Mouse (Mus musculus) testis, adult 2 months (tissue): ENCODE data around the gene Zfp664. TPM values are rescaled to one million over a fixed set of nuclear protein-coding genes. Genes with fewer than 3 reads are reported as not detected.

Source experiments
- H3K27ac ChIP-seq: fragments of 200-500 bp; 2 replicates; pipeline ENCODE4 v1.5.1; 2012; ENCODE audit warnings: low read depth, low read length; ENCODE audit not compliant: control insufficient read depth, insufficient read depth
- H3K27me3 ChIP-seq: fragments of 200-500 bp; 2 replicates; pipeline ENCODE4 v1.6.1; 2012; ENCODE audit warnings: mild to moderate bottlenecking, low read length, moderate library complexity; ENCODE audit not compliant: control insufficient read depth, insufficient read depth
- H3K36me3 ChIP-seq: fragments of 200-500 bp; 2 replicates; pipeline ENCODE4 v1.6.1; 2012; ENCODE audit warnings: mild to moderate bottlenecking, low read length; ENCODE audit not compliant: control insufficient read depth, insufficient read depth
- H3K4me1 ChIP-seq: fragments of 200-500 bp; 2 replicates; pipeline ENCODE4 v1.6.1; 2012; ENCODE audit warnings: low read length; ENCODE audit not compliant: control insufficient read depth, insufficient read depth
- H3K4me3 ChIP-seq: fragments of 200-500 bp; 2 replicates; pipeline ENCODE4 v1.5.1; 2012; ENCODE audit warnings: low read depth, mild to moderate bottlenecking, low read length, moderate library complexity, mixed read lengths; ENCODE audit not compliant: control insufficient read depth
- CTCF ChIP-seq: fragments of 200-500 bp; IDR thresholded peaks from 2 replicates; pipeline ENCODE4 v1.5.1; 2012; ENCODE audit warnings: low read depth, mild to moderate bottlenecking, inconsistent platforms, low read length, moderate library complexity; ENCODE audit not compliant: control insufficient read depth, insufficient read depth, insufficient replicate concordance
- POLR2A ChIP-seq: fragments of 200-500 bp; IDR thresholded peaks from 2 replicates; pipeline ENCODE4 v1.6.1; 2012; ENCODE audit warnings: low read depth, mild to moderate bottlenecking, inconsistent platforms, low read length, moderate library complexity; ENCODE audit not compliant: control insufficient read depth
- polyA plus RNA-seq: library from polyadenylated mRNA; depleted of rRNA; stranded (reverse); fragments of >200 nt; gene quantifications from 2 replicates; pipeline ENCODE4 v1.2.3, GENCODE M21; 2012; rRNA removed

Gene Zfp664
- polyA plus RNA-seq, 1 experiment = 29.7 TPM

DNA sequence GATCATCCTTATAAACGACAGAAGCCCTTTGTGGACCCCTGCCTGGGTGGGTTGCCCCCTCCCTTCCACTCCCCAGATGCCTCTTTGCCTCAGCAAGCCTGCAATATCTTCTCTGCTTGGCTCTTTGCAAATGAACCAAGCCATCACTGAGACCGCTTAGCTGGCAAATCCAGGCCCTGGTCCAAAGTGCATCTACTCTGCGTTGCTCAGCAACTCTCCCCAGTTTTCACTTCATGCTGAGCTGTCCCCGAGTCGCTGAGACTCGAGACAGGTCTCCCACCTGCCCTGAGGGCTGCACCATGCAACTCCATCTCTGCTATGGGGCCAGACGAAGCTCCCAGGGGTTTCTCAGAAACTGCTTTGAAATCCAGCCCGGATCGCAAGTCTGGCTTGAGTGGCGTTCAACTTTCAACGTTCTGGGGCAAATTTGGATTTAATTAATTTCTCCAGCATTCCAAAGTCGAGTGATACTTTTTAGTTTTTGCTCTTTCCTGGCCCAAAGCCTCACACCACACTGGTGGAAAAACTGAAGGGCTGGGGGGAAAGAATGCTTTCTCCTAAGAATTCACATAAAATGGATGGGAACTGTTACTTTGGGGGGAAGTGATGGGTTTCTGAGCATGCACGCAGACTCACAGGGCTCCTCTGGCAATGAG, 88.3 kb downstream of the Zfp664 start:
- Histone ChIP-seq H3K36me3 (no peaks in the 10 kb centered on the region), H3K4me1 (peaks cover 2% of the 10 kb centered on the region; the same call in 1 of the 2 replicates), H3K4me3 (no peak overlapping the region), H3K27me3 (no peaks in the 10 kb centered on the region), H3K27ac (no peak overlapping the region)
- TF ChIP-seq POLR2A = no peak
- no peak for TF ChIP-seq CTCF

DNA sequence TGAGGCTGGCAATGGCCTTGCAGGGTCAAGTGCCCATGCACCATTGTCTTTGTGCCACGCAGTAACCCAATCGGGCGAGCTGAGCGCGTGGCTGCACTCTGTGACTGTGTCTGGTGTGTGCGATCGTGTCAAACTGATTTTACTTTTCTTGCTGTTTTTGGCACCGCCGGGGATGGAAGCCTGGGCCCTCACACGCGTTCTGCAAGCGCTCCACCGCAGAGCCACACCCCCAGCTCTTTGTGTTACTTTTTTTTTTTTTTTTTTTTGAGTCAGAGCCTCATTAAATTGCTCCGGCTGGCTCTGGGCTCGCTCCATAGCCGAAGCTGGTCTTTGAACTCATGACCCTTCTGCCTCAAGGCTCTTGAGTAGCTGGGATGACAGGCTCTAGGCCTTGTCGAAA, 88.8 kb downstream of the Zfp664 start:
- H3K27ac ChIP-seq = no peak overlapping the region
- H3K4me1 ChIP-seq = peaks cover 2% of the 10 kb centered on the region; the same call in 1 of the 2 replicates
- H3K4me3 ChIP-seq = no peak overlapping the region
- no peaks in the 10 kb centered on the region for H3K27me3 ChIP-seq
- no peaks in the 10 kb centered on the region for H3K36me3 ChIP-seq
- no peak for TF ChIP-seq POLR2A
- no peak for TF ChIP-seq CTCF

Other genes with a start within 250 kb of the Zfp664 start
- gene Atp6v0a2, start 234.1 kb upstream of the Zfp664 start, polyA plus RNA-seq = 13.0 and 13.5 TPM in 2 replicates
- gene Dnah10, start 137.6 kb upstream of the Zfp664 start, polyA plus RNA-seq = 16.2 and 16.3 TPM in 2 replicates
- gene Ccdc92, start 267 bp upstream of the Zfp664 start, polyA plus RNA-seq = 582 and 678 TPM in 2 replicates
- gene Rflna, start 140.5 kb downstream of the Zfp664 start, polyA plus RNA-seq = 0.19 and 0.76 TPM in 2 replicates